Mouse (Mus musculus): Measurements from ENCODE around the gene Ctsh.
"Not testable (repeated sequence)": the region's sequence is repeated elsewhere in the genome, so short reads cannot be mapped to it uniquely, and the experiment has no call there.

Ctsh gene

DNA sequence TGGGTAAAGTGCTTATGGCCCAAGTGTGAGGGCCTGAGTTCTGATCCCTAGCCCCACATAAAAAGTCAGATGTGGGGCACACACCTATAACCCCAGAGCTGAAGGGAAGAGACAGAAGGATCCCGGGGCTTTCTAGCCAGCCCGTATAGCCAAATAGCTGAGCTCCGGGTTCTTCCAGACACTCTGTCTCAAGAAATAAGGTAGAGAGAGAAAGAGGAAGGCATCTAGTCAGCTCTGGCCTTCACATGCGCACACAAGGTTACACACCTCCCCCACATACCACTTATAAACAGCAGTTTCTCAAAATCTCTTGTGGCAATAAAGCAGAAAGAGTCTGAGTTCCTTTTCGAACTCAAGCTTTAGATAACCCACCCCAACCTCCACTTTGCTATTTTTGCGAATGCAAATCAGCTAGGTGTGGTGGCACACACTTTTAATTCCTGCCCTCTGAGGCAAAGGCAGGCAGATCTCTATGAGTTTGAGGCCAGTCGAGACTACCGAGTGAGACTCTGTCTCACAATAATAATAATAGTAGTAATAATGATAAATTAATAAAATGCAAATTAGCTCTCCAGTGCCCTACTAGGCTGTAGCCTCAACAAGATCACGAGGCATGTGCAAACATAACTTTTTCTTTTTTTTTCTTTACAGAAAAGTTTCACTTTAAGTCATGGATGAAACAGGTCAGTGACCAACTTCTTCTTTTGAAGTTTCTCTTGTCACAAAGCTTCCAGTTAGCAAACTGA is 6.0 kb downstream of the Ctsh start:
- DNase-seq, result no peak

DNA sequence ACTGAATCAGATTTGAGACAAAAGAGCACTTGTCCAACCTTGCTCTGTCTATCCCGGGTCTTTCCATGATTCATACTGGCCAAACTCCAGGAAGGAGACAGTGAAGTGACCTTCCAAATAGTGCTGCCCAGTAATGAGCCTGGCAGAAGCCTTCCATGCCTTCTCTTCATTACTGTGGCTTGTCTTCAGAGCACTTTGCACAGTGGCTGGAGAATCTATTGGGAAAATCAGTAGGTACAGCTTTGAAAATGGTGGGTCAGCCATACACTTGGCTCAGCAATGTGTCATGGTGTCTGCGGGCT is 6.6 kb downstream of the Ctsh start:
- DNase-seq, result no peak

- not testable (repeated sequence) for DNase-seq
These were observed 7.0 kb downstream of the Ctsh start for GRCm38 (mm10) chr9:90060932-90061331.

DNA sequence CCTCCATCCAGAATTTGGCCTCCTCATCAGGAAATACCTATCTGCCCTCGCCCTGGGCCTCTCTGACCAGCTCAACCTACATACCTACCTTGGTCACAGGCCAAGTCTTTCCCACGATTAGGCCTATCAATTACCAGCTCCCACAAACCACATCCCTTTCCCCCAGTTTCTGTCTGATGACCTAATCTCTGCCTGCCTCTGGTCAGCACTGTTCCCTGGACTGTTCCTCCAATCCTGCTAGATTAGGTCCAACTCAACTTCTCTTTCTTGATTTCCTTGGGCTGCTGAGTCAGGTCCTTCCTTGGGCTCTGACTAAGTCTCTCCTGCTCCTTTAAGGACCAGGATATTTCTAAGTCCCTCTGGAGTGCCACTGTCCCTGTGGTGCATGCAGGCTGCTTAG is 13.4 kb downstream of the Ctsh start:
- no peak for DNase-seq

DNA sequence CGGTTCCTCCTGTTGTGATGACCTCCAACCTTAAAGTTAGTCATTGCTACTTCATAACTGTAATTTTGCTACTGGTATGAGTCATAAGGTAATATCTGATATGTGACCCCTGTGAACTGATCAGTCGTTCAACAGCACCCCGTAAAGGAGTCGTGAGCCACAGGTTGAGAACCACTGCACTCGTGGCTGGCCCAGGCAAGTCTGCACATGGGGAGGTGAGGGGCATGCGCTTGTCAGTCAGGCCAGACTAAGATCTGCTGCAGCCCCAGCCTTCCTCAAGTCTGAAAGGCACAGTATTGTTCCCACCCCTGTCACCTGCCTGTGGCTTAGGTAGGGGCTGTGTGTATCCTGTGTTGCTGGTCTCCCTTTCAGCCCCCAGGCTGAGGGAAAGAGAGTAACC is 14.8 kb downstream of the Ctsh start:
- DNase-seq, result no peak

DNA sequence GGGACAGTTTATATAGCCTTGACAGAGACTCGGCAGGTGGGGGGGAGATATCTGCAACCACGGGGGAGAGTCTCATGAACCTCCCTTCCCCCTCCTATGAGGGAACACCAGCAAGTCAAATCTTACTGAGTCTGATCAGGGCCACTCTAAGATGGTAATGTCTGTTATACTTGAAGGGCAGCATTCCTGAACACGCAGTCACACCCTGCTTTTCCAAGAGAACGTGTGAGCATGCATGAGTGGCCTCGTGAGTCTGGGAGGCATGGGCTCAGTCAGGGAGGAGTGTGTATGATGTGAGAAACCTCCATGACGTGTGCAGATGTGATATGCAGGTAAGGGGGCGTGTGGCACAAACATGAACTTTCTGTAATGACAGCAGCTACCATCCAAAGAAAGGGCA is 15.5 kb downstream of the Ctsh start:
- DNase-seq, result no peak

- no peak for DNase-seq
These were observed 16.2 kb downstream of the Ctsh start for GRCm38 (mm10) chr9:90070174-90070573.

- DNase-seq, result no peak
These were observed 21.4 kb downstream of the Ctsh start for GRCm38 (mm10) chr9:90075336-90075735.

GRCm38 (mm10) chr9:90076131-90076530 is 22.2 kb downstream of the Ctsh start:
- DNase-seq, result no peak

DNA sequence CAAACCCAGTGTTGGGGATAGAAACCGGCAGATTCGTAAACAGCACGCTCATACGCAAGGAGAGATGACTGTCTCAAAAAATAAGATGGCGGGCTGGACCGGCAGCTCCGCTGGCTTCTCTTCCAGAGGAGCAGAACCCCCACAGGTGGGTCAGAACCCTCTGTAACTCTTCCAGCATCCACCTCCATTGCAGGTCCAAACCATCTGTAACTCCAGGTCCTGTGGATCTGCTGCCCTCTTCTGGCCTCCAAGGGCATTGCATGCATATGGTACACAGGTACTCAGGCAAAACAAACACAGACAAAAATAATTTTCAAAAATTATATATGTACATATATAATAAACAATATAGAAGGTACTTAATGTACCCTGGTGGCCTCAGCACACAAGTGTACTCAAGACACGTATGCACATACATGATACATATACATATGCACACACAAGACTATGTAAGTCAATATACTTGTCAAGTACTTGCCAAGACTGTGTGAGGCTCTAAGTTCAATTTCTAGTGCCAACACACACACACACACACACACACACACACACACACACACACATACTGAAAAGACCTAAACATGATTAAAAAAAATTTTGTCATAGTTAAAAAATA is 23.0 kb downstream of the Ctsh start:
- peak; percentile 54 for DNase-seq

DNA sequence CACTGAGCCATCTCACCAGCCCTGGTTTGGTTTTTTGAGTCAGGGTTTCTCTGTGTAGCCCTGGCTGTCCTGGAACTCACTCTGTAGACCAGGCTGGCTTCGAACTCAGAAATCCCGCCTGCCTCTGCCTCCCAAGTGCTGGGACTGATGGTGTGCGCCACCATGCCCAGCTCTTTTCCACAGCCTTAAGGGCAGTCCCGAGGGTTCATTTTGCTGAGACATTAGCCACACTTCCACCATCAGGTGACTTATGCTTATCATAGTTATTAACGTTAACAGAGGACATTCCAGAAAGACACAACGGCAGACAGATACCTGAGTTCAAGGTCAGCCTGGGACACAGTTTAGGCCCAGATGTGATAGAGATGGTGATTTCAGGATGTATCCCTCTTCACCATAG is 28.0 kb downstream of the Ctsh start:
- not testable (repeated sequence) for DNase-seq

- no peak for DNase-seq
These were observed 29.0 kb downstream of the Ctsh start for GRCm38 (mm10) chr9:90082992-90083391.

GRCm38 (mm10) chr9:90084152-90084551 is 30.2 kb downstream of the Ctsh start:
- DNase-seq, result no peak

DNA sequence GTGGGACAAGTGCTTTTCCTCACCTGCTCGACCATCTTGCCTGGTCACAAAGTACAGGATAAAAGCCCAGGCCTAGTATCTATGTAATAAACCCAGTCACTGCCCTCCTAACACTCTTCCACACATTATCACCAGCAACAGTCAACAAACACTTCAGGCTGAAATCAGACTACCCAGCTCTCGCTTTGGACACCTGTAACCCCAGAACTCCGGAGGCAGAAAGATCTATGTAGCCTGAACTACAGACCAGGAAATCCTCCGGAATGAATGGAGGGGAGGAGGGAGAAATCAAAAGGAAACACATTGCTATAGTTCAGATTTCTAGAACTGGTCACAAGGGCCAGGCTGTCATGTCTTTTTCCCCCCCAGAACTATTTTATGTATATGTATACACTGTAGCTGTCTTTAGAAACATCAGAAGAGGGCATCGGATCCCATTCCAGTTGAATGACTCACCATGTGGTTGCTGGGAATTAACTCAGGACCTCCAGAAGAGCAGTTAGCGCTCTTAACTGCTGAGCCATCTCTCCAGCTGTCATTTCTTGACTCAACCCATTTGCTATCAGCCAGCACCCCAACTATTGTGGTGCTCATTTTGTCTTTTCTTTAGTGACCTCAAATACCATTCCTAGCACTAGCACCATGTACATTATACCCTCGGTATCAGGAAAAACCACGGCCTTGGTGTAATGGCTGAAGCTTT is 31.0 kb downstream of the Ctsh start:
- DNase-seq, result no peak

DNA sequence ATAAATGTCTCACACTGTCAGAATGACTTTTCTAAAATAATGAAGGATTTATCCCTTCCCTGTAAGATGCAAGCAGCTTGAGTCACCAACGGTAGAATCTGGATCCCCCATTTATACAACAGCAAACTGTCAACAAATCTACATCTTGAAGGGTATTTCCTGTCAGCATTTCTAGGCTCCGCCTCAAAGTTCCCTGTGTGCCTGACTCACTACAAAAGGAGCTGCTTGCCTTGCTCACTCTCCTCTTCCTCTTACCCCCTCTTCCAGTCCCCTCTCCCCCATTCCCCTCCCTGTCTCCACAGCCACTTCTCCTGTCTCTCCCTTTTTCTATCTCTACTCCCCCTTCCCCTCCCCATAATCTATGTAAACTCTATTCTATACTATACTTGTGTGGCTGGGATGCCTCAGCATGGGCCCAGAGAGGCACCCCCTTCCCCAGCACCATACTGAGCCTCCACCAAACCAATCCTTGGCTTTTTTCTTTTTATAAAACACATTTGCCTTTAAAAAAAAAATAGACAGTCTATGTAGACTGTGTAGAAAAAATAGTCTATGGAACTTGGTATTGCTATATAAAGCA is 34.0 kb downstream of the Ctsh start:
- DNase-seq, result no peak

GRCm38 (mm10) chr9:90089339-90090104 is 35.6 kb downstream of the Ctsh start:
- DNase-seq, result no peak

GRCm38 (mm10) chr9:90098934-90099333 is 45.0 kb downstream of the Ctsh start:
- no peak for DNase-seq

GRCm38 (mm10) chr9:90100760-90101159 is 46.8 kb downstream of the Ctsh start:
- DNase-seq, result no peak

- no peak for DNase-seq
These were observed 51.5 kb downstream of the Ctsh start for GRCm38 (mm10) chr9:90105462-90105861.

GRCm38 (mm10) chr9:90106915-90107314 is 53.0 kb downstream of the Ctsh start:
- no peak for DNase-seq

DNA sequence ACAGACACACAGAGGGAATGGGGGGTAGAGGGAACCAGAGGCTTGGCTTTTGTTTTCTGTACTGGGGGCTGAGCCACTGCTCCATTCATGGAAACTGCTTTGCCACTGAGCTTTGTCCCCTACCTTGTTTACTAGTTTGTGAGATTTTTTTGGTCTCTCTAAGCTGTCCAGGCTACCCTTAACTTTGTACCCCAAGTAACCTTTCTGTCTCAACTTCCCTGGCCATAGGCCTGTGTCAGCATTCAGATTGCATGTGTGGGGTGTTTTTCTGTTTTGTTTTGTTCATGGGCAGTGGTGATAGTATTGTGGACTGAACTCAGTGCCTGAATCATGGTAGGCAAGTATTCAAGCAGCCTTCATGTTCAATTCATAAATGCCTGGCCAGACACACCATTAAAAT is 54.3 kb downstream of the Ctsh start:
- DNase-seq, result no peak

DNA sequence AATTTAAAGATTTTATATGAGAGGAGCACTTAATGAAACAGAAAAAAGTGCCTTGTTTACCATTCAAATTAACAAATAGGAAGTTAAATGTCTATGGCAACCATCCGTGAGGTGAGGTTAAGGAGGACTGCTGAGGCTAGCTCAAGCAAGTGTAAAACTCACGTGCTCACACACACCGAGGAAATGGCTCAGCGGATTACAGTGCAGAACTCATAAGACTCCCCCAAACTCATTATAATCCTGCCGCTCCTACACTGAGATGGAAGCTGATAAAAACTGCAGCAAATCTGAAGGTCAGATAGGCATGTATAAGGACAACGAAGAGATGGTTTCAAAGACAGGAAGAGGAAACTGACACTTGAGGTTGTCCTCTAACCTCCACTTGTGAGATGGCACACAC is 55.4 kb downstream of the Ctsh start:
- DNase-seq, result no peak

GRCm38 (mm10) chr9:90113151-90113550 is 59.2 kb downstream of the Ctsh start:
- no peak for DNase-seq
